Mouse (Mus musculus): ENCODE data around the gene 1700029I15Rik.
"Not testable (repeated sequence)": the region's sequence is repeated elsewhere in the genome, so short reads cannot be mapped to it uniquely, and the experiment has no call there.

The 1700029I15Rik gene

GRCm38 (mm10) chr2:92391703-92392317 is 9.5 kb downstream of the 1700029I15Rik start:
- in situ Hi-C loops (cut with MboI, MseI): no loop called here

GRCm38 (mm10) chr2:92392318-92393264 is 10.3 kb downstream of the 1700029I15Rik start:
- in situ Hi-C loops (cut with MboI, MseI): no loop called here

- in situ Hi-C loops (cut with MboI, MseI): no loop called here
Observed at GRCm38 (mm10) chr2:92395535-92395934, 13.2 kb downstream of the 1700029I15Rik start.

GRCm38 (mm10) chr2:92397436-92397835 is 15.1 kb downstream of the 1700029I15Rik start:
- in situ Hi-C loops (cut with MboI, MseI): no loop called here

- in situ Hi-C loops (cut with MboI, MseI): not testable (repeated sequence)
Observed at GRCm38 (mm10) chr2:92399877-92400276, 17.5 kb downstream of the 1700029I15Rik start.

- in situ Hi-C loops (cut with MboI, MseI): no loop called here
Observed at GRCm38 (mm10) chr2:92400682-92401081, 18.3 kb downstream of the 1700029I15Rik start.

- in situ Hi-C loops (cut with MboI, MseI): no loop called here
Observed at GRCm38 (mm10) chr2:92401091-92401561, 18.8 kb downstream of the 1700029I15Rik start, which contains the start of gene Mapk8ip1. TSS of gene Mapk8ip1 (minus strand) at chr2:92401263.

GRCm38 (mm10) chr2:92402591-92403326 is 20.4 kb downstream of the 1700029I15Rik start:
- in situ Hi-C loops (cut with MboI, MseI): no loop called here

GRCm38 (mm10) chr2:92403776-92404319 is 21.5 kb downstream of the 1700029I15Rik start:
- in situ Hi-C loops (cut with MboI, MseI): no loop called here

GRCm38 (mm10) chr2:92404737-92405136 is 22.4 kb downstream of the 1700029I15Rik start:
- in situ Hi-C loops (cut with MboI, MseI): no loop called here

- in situ Hi-C loops (cut with MboI, MseI): no loop called here
Observed at GRCm38 (mm10) chr2:92405687-92406086, 23.3 kb downstream of the 1700029I15Rik start.

- in situ Hi-C loops (cut with MboI, MseI): no loop called here
Observed at GRCm38 (mm10) chr2:92408309-92409045, 26.1 kb downstream of the 1700029I15Rik start.

- in situ Hi-C loops (cut with MboI, MseI): no loop called here
Observed at GRCm38 (mm10) chr2:92411705-92412104, 29.4 kb downstream of the 1700029I15Rik start.

- in situ Hi-C loops (cut with MboI, MseI): no loop called here
Observed at GRCm38 (mm10) chr2:92421723-92422387, 39.5 kb downstream of the 1700029I15Rik start.

- in situ Hi-C loops (cut with MboI, MseI): no loop called here
Observed at GRCm38 (mm10) chr2:92422388-92423135, 40.2 kb downstream of the 1700029I15Rik start.

- in situ Hi-C loops (cut with MboI, MseI): no loop called here
Observed at GRCm38 (mm10) chr2:92423156-92423555, 40.8 kb downstream of the 1700029I15Rik start.

- in situ Hi-C loops (cut with MboI, MseI): no loop called here
Observed at GRCm38 (mm10) chr2:92423702-92424461, 41.5 kb downstream of the 1700029I15Rik start.

- in situ Hi-C loops (cut with MboI, MseI): no loop called here
Observed at GRCm38 (mm10) chr2:92424462-92425308, 42.3 kb downstream of the 1700029I15Rik start.

All from regulatory T cell (primary cell).